Mouse (Mus musculus): ENCODE results near the gene Adamts7.

The Adamts7 gene

DNA sequence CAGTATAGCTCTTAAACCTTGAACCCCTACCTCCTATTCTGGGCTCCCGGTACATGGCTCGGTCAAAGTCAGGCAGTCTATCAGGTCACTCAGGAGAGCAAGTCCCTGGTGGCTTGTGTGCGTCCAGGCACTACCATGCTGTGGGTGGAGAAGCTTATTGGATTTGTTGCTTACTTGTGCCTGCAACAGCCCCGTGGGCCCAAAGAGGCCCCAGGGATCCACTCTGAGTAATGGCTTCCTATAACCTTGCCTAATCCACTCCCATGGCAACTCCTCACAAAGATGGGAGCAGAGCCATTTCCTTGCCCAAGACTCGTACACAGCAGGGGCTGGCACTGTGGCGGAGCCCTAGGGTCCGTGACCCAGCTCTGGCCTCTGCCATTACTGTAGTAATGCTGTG, 38.2 kb downstream of the Adamts7 start:
- TF ChIP-seq GATA4 (IDR thresholded peaks at IDR 0.05; ENCODE audit: insufficient replicate concordance, low read length): no peak

DNA sequence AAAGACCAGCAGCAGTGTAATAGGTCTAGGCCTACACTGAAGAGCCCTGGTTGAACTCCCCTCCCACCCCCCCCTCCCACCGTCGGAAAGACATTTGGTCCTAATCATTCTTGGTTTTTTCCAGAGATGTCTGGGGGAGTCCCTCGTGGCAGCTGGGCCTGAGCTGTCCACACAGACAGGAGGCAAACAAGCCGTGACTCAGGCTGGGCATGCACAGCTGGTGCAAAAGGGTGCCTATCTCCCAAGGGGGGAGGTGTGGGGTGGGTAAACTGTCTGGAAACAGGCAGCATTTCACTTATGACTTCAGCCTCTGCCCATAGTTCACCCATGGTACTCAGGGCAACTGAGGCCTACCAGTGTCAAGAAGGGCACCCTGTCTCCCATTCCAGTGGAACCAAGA, 38.7 kb downstream of the Adamts7 start:
- TF ChIP-seq GATA4 (IDR thresholded peaks at IDR 0.05; ENCODE audit: insufficient replicate concordance, low read length): no peak

DNA sequence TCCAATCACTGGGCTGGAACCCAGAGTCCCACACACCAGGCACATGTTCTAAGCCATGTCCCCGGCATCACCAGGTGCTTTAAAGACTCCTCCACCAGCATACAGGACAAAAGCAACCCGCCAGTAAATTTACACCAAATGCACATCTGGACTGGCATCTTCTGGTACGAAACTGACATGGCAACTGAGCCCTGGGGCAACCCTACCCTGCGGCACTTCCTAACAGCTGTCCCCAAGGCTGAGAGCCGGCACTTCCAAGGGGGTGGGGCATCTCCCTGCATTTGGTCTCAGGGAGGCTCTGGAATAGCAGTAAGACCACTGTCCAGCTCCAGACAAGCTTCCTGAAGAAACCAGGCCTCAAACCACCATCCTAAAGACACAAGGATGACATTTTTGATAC, 40.4 kb downstream of the Adamts7 start:
- no peak for TF ChIP-seq GATA4 (IDR thresholded peaks at IDR 0.05; ENCODE audit: insufficient replicate concordance, low read length)

DNA sequence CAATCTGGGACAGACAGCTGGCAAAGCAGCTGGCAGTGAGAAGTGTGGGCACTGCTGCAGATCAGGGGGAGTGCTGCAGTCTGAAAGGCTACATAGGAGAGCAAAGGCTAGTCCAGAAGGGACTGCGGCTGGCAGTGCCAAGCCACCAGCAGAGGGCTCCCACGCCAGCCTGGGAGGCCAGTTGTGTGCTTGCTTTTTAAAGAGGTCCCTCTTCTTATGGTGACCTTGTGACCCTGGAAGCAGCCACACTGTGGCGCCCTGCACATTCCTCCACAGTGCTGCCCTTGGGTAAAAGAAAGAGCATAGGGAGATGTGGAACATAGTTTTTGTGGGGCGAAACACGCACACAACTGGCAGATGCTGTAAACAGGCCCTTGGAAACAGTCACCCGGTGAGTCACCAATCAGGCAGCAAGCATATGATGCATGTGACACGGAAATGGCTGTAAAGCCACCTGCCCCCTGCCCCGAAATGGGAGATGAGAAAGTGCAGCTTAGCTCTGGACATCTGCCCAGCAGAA, 41.6 kb downstream of the Adamts7 start:
- no peak for TF ChIP-seq GATA4 (IDR thresholded peaks at IDR 0.05; ENCODE audit: insufficient replicate concordance, low read length)

DNA sequence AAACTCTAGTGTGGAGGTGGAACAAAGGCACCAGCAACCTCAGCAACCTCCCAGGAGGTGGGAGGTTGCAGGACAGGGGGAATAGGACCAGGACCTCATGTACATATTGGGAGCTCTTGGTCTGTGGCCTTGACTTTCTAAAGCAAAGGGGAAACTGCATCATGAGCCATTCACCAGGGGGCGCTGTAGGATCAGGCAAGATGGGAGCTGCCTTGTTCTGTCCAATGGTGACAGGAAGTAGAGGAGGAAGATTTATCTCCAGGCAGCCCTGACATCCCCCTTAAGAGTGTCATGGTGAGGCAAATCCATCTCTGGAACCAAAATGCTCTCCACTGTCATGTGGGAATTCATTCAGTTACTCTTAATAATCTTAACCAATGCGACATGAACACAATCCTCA, 43.6 kb downstream of the Adamts7 start:
- no peak for TF ChIP-seq GATA4 (IDR thresholded peaks at IDR 0.05; ENCODE audit: insufficient replicate concordance, low read length)

DNA sequence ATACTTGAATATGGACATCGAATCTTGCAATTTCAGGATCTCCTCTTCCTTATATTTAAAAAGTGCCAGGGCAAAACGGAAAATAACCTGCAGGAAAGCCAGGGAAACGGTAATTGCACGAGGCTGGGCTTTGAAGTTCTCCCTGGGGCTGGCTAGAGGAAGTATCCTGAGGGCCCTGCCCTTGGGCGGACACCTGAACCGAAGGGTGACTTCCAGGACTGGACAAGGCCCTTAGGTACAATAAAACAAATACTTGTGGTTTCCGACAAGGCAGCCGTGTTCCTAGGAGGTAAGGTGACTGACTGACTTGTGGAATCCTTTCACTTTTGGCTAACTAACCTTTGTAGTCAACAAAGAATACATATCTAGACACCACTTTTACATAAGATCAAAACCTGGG, 44.9 kb downstream of the Adamts7 start:
- no peak for TF ChIP-seq GATA4 (IDR thresholded peaks at IDR 0.05; ENCODE audit: insufficient replicate concordance, low read length)

DNA sequence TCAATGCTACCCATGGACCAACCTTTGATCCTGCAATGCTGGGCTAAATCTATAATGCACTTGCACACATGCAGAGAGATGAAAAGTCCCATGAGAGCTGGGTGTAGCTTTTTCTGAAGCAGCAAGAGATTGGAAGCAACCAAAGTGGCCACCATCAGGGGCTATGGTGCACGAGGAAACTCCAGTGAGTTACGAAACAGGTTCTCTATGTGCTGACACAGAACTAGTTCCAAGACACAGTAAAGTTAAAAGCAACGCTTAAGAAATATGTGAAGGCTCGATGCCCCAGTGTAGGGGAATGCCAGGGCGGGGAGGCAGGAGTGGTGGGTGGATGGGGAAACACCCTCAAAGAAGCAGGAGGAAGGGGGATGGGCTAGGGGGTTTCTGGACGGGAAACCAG, 45.8 kb downstream of the Adamts7 start:
- TF ChIP-seq GATA4 (IDR thresholded peaks at IDR 0.05; ENCODE audit: insufficient replicate concordance, low read length): no peak

DNA sequence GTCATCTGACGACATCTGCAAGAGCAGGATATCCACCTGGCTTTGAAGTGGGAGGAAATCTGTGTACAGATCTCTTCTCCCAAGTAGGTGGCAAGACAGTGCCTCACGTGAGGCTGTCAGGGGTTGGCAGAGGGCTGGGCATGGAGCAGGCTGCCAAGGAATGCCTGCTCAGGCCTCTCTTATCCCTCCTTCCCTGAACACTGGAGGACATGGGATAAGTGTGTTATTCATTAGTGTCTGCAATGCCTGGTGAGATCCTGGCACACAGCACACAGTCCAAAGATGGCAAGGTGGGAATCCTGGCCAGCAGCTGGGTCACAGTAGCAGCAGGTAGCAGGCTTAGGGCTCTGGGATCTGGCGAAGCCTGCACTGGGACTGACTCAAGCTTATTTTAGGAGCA, 50.3 kb downstream of the Adamts7 start:
- no peak for TF ChIP-seq GATA4 (IDR thresholded peaks at IDR 0.05; ENCODE audit: insufficient replicate concordance, low read length)

DNA sequence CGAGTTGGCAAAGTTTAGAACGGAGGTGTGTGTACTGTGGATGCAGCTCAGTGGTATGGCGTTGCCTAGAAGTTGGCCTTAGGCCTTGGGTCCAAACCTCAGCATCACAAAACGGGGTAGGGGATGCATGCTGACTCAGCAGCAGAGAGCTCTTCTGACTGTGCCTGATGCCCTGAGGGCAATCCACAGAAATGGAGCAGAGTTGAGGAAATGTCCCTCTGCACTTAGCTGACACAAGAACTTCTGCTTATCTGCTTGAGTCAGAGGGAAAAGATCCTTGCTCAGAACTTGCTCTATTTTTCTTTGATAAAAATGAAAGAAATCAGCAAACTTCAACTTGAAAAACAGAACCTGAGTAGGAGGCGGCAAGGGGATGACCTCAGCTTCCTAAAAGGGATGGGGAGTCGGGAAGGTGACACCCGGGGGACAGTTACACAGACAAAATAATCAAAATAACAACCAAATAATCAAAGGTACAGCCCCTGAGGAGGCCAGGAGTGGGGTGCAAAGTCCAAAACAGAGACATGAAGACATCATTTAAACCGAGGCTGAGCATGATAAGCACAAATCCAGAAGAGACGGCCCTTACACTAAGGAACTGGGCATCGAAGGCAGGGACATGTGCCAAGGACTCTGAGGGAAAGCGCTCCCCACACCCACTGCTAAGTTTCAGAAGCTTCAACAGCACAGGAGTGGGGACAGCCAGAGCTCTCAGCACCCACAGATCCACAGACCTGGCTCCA, 53.6 kb downstream of the Adamts7 start:
- peak; percentile 67; the same call in 1 of the 2 replicates for TF ChIP-seq GATA4 (IDR thresholded peaks at IDR 0.05; ENCODE audit: insufficient replicate concordance, low read length)

DNA sequence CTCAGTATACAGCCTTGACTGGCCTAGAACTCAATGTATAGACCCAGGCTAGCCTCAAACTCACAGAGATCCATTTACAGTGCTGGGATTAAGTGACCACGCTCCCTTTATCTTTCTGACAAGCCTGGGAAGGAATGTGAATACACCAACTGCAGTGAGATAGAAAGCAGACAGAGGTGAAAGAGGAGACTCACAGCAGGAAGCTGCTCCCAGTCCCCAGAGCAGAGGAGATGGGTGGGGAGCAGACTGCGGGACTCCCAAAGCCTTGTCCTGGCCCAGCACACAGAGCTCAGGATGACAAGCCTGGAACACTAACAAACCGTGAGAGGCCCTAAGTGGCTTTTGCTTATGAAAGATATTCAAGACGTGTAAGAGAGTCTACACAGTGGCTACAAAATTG, 54.6 kb downstream of the Adamts7 start:
- TF ChIP-seq GATA4 (IDR thresholded peaks at IDR 0.05; ENCODE audit: insufficient replicate concordance, low read length): no peak

DNA sequence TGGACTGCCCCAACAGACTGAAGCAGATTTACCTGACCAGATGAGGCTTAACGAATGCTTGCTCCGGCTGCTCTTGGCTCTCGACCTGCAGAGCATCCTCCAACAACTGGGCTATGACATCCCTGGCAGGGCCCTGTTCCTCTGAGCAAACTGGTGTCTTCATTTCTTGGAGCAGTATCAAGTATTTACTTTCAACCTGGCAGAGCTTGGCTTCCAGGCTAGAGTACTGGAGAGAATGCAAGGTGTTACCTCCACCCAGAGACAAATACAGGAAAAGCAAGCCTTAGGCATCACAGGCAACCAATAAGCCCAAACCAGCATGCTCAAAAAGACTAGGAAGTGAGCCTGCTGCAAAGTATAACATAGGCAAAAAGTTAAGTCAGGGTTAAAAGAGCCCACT, 59.4 kb downstream of the Adamts7 start:
- no peak for TF ChIP-seq GATA4 (IDR thresholded peaks at IDR 0.05; ENCODE audit: insufficient replicate concordance, low read length)

DNA sequence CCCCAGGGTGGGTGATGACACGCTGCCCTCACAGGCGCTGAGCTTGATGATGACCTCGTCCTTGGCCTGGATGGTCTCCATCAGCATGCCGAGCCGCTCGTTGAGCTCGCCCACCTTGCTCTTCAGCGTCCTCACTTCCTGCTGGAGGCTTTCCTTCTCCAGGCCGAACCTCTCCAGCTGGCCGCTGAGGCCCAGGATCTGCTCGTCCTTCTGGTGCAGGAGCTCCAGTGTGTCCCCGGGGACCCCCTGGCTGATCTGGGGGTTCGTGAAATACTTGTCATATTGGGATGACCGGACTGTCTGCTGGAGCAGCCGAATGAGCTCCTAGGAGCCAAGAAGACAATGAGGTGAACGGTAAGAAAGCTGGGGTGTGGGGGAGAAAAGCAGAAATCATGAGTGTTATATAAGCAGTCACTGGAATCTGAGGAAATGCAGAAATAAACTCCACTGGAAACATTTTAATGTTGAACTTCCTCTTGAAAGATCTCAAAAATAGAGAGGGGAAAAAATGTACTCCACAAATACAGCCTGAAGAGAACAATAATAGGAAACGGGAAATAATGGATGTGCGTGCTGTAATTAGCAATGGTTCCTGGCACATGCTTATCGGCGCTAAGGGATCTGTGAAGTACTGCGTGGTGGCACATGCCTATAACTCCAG, 63.3 kb downstream of the Adamts7 start:
- TF ChIP-seq GATA4 (IDR thresholded peaks at IDR 0.05; ENCODE audit: insufficient replicate concordance, low read length): peak; percentile 81; the same call in 1 of the 2 replicates

DNA sequence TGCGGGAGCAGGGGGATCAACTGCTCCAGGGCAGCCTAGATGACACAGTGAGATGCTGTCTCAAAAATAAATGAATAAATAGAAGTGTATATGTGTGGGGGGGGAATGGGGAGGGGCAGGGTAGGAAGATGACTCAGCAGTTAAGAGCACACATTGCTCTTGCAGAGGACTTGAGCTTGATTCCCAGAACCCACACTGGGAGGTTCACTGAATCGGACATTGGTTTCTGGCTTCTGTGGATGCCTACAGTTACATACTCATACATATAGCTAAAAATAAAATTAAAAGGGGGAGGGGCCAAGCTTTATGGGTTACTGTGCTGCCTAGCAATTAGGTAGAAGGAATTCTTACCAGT, 63.9 kb downstream of the Adamts7 start:
- no peak for TF ChIP-seq GATA4 (IDR thresholded peaks at IDR 0.05; ENCODE audit: insufficient replicate concordance, low read length)

DNA sequence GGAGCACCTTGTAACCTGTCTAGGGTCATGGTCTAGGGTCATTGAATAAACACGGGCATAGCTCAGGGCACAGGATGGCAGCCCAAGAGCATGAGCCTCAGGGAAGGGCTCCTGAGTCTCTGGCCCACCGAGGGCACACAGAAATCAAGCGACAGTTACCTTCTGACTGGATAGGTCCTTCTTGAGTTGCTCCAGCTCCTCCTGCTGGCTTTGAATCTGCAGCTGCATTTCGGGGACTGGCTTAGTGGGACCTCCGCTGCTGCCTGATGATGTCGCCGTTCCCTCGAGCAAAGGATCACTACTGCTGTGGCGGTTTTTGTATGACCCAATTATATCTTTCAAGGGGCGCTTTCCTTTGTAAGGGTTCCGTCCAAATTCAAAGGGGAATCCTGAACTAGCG, 64.3 kb downstream of the Adamts7 start:
- TF ChIP-seq GATA4 (IDR thresholded peaks at IDR 0.05; ENCODE audit: insufficient replicate concordance, low read length): no peak

DNA sequence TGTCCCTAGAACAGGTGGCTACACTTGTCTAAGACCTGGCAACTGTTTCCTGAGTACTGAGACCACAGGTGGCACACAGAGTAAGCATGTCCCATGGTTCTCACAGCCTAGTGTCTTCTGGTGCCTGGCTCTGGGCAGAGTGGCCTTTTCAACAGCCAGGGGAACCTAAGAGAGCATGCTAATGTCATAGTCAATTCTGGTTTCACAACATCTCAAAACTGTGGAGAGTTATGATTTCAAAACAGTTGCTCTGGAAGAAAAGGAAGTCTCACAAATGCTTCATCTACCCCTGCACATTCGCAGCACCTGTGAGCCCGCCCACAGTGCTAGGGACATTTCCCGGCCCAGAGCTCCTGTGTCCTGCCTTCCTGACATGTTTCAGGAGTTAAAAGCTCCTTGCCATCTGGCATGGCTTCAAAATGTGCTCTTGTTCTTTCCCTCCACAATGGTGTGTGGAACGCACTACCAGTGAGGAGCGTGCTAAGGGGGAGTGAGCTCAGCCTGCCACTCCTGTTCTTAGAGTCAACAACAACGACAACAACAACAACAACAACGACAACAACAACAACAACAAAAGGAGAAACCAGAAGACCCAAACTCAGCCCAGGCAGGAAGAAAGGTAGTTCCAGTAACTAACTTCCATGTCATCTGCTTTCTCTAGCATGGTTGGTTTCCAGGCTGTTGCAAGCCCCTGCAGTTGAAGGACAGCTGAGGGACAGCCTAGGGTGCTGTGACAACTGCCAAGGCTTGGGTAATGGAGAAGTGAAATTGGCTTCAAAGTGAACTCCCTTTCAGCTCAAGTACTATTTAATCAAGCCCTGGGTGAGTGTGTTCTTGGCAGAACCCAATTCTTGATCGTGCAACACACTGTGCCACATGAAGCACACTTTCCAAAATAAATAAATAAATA, 70.2 kb downstream of the Adamts7 start:
- no peak for TF ChIP-seq GATA4 (IDR thresholded peaks at IDR 0.05; ENCODE audit: insufficient replicate concordance, low read length)
